Mouse (Mus musculus): ENCODE measurements at regions not wholly inside any gene's neighbourhood (a gene's known extent, or its start where the extent isn't known, plus 50 kb on each side); places are given as distances from the start of the nearest gene placed in this dataset.

DNA sequence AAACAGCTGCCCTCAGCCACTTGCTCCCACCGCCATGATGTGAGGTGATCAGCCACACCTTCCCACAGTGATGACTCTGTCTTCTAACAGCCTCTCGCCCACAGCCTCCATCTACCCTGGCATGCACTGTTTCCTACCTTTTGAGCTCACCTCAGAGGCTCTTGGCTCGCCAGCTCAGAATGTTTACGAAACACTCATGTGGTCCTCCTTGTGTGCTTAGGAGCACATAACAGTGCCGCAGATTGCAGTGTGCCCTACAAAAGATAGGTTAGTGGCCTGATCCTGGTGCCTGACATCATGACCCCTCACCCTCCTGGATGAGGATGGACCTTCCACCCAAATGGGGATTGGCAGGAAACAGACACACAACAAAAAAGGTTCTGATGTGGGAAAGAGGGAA lies 134.3 kb upstream of the Irf2bp2 start:
- no peak overlapping the region for H3K27ac ChIP-seq (replicated peaks; ENCODE audit: low read depth, low read length)
- DNase-seq (ENCODE audit: low spot score) (no peak), ATAC-seq (ENCODE audit: insufficient number of reproducible peaks, low FRiP score, low TSS enrichment, low read depth) (no peak)
- 0 out of 2 replicates have a peak, but pooled peaks cover 2% of the 10 kb centered on the region for H3K4me1 ChIP-seq (ENCODE audit: control insufficient read depth, insufficient read depth, low read length)
- no peaks in the 10 kb centered on the region for H3K9me3 ChIP-seq (ENCODE audit: control insufficient read depth, low read length)
- H3K4me3 ChIP-seq (ENCODE audit: low read depth, low read length) = no peak overlapping the region
- H3K27me3 ChIP-seq (ENCODE audit: control insufficient read depth, insufficient read depth, low read length) = no peaks in the 10 kb centered on the region
- WGBS = 86% methylated on average over 5 of the region's 5 CpGs
- no peaks in the 10 kb centered on the region for H3K36me3 ChIP-seq (ENCODE audit: control insufficient read depth, insufficient read depth, low read length)
- no peak overlapping the region for H3K4me2 ChIP-seq (ENCODE audit: low read depth, severe bottlenecking)
- H3K9ac ChIP-seq (ENCODE audit: low read length) = no peak overlapping the region

DNA sequence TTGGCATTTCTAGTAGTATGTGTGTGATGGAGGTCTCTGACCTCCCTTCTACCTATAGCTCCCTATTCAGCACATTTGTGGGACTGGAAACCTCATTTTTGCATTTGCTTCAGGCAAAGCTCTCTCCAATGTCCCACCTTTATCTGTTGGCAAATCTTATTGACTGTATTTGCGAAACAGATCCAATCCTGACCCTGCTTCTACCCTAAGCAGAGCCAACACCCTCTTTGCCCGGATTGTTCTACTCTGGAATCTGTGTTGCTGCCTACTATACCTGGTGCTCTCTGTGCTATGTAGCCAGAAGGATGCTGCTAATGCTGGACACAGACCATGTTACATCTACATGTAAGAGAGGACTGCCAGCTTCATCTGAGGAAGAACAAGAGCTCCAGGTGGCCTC lies 133.3 kb upstream of the Irf2bp2 start:
- H3K36me3 ChIP-seq (ENCODE audit: control insufficient read depth, insufficient read depth, low read length) = no peaks in the 10 kb centered on the region
- no peaks in the 10 kb centered on the region for H3K9me3 ChIP-seq (ENCODE audit: control insufficient read depth, low read length)
- H3K27me3 ChIP-seq (ENCODE audit: control insufficient read depth, insufficient read depth, low read length) = no peaks in the 10 kb centered on the region
- no peak for DNase-seq (ENCODE audit: low spot score)
- WGBS = 90% methylated on average over 2 of the region's 2 CpGs
- no peak overlapping the region for H3K9ac ChIP-seq (ENCODE audit: low read length)
- no peak overlapping the region for H3K4me2 ChIP-seq (ENCODE audit: low read depth, severe bottlenecking)
- no peak overlapping the region for H3K27ac ChIP-seq (replicated peaks; ENCODE audit: low read depth, low read length)
- no peak overlapping the region for H3K4me3 ChIP-seq (ENCODE audit: low read depth, low read length)
- ATAC-seq (ENCODE audit: insufficient number of reproducible peaks, low FRiP score, low TSS enrichment, low read depth) = no peak
- H3K4me1 ChIP-seq (ENCODE audit: control insufficient read depth, insufficient read depth, low read length) = no peaks in the 10 kb centered on the region

DNA sequence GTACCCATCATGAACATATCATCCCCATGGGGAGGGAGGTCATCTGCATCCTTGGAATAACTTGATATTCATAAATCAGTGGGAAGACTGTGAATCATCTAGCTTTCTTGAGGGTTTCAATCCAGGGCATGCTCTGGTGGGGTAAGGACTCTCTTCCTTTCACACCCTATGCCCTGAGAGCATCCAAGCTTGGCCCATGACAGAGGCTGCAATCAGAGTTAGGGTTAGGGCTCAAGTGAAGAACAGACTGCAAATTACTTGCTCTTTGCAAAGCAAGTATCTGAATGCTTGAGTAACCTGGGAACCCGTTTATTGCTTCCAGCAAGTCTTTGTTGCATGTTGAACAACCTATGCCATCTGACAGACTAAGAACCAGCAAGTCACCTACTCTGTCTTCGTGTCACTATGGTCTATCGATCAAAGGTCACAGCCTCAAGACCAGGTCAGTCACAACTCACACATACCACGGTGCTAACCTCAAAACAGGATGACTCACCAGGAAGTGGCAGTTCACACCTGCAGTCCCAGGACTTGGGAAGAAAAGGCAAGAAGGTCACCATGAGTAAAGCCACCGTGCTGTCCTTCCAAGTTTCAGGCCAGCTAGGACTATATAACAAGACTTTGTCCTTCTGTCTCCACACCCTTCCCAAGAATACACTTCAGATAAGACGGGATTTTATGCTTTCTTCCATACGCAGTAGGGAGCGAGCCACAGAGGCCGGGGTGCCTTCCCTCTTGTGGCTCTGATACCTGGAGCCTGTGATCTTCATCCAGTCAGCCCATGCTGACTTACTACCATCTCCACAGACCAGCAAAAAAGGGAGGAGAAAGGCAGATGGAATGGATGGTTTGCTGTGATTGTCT lies 129.7 kb upstream of the Irf2bp2 start:
- WGBS = 81% methylated on average over 9 of the region's 9 CpGs
- ATAC-seq (ENCODE audit: insufficient number of reproducible peaks, low FRiP score, low TSS enrichment, low read depth) = no peak

DNA sequence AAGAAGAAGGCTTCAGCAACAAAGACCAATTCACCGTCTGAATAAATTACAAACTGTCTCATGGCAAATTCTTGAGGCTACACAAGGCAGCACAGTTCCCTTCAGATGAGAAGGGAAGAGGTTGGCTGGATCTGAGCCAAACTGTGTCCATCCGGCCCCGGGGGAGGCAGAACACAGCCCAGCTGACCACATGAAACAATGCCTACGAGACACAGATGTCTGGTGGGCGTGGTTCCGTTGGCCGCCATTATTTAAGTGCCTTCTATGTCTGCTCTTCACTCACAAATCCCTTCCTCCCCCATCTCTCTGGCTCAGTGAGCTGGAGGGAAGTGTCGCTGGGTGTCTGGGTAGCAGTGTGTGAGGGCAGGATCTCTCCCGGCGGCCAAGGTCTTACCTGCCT lies 127.8 kb upstream of the Irf2bp2 start:
- no peak for DNase-seq (ENCODE audit: low spot score)
- no peak overlapping the region for H3K9ac ChIP-seq (ENCODE audit: low read length)
- no peak for ATAC-seq (ENCODE audit: insufficient number of reproducible peaks, low FRiP score, low TSS enrichment, low read depth)
- no peaks in the 10 kb centered on the region for H3K4me1 ChIP-seq (ENCODE audit: control insufficient read depth, insufficient read depth, low read length)
- H3K4me2 ChIP-seq (ENCODE audit: low read depth, severe bottlenecking) = no peak overlapping the region
- H3K9me3 ChIP-seq (ENCODE audit: control insufficient read depth, low read length) = no peaks in the 10 kb centered on the region
- H3K36me3 ChIP-seq (ENCODE audit: control insufficient read depth, insufficient read depth, low read length) = no peaks in the 10 kb centered on the region
- WGBS = 83% methylated on average over 10 of the region's 10 CpGs
- H3K27ac ChIP-seq (replicated peaks; ENCODE audit: low read depth, low read length) = no peak overlapping the region
- no peak overlapping the region for H3K4me3 ChIP-seq (ENCODE audit: low read depth, low read length)
- no peaks in the 10 kb centered on the region for H3K27me3 ChIP-seq (ENCODE audit: control insufficient read depth, insufficient read depth, low read length)

More for the DNA sequence above, 129.7 kb upstream of the Irf2bp2 start:
- Histone ChIP-seq H3K4me1 (ENCODE audit: control insufficient read depth, insufficient read depth, low read length) (no peaks in the 10 kb centered on the region), H3K4me3 (ENCODE audit: low read depth, low read length) (no peak overlapping the region), H3K27ac (replicated peaks; ENCODE audit: low read depth, low read length) (no peak overlapping the region), H3K27me3 (ENCODE audit: control insufficient read depth, insufficient read depth, low read length) (no peaks in the 10 kb centered on the region), H3K36me3 (ENCODE audit: control insufficient read depth, insufficient read depth, low read length) (no peaks in the 10 kb centered on the region), H3K9ac (ENCODE audit: low read length) (no peak overlapping the region), H3K9me3 (ENCODE audit: control insufficient read depth, low read length) (no peaks in the 10 kb centered on the region), H3K4me2 (ENCODE audit: low read depth, severe bottlenecking) (no peak overlapping the region)
- no peak for DNase-seq (ENCODE audit: low spot score)

DNA sequence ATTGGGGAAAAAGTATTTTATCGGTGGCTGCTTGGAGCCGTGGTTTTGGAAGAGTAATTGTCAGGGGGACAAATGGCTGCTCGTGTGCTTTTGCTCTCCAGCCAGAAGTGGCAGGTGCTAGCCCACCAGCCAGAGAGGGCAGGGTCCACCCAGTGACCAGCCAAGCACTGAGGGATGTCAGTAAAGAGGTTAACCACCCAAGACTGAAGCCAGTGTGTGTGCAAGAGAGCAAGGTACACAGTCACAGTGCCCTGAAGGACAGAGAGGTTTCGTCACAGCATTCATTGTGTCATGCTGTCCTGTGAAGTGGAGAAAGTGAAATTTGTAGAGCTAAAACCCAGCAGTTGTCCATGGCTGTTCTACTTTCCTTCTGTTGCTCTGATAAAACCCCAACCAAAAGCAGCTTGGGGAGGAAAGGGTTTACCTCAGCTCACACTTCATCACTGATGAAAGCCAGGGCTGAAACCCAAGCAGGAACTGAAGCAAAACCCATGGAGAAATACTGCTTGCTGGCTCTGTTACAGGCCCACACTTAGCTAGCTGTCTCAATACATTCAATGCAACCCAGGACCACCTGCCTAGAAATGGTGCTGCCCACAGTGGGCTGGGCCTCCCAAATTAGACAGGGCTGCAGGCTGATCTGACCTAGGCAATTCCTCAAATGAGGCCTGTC lies 126.8 kb upstream of the Irf2bp2 start:
- H3K27ac ChIP-seq (replicated peaks; ENCODE audit: low read depth, low read length) = no peak overlapping the region

DNA sequence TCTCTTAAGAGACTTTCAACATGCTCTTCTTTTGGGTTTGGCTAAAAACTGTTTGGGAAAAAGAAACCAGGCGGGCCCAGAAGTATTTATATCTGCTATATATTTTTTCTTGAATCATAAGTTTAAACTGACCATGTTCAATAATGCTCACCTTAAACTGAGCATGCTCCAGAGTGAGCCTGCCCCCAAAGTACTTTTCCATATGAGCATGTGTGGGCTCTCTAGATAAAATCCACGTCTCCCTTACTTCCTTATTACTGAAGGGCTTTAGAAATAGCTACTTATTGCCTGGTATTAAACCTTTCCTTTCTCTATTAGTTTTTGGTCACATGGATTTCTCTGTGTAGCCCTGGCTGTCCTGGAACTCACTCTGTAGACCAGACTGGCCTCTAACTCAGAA lies 126.0 kb upstream of the Irf2bp2 start:
- H3K27ac ChIP-seq (replicated peaks; ENCODE audit: low read depth, low read length) = no peak overlapping the region
- no peak overlapping the region for H3K4me3 ChIP-seq (ENCODE audit: low read depth, low read length)
- no peaks in the 10 kb centered on the region for H3K27me3 ChIP-seq (ENCODE audit: control insufficient read depth, insufficient read depth, low read length)
- 85% methylated on average over 2 of the region's 2 CpGs for WGBS
- H3K36me3 ChIP-seq (ENCODE audit: control insufficient read depth, insufficient read depth, low read length) = no peaks in the 10 kb centered on the region
- no peak overlapping the region for H3K9ac ChIP-seq (ENCODE audit: low read length)
- ATAC-seq (ENCODE audit: insufficient number of reproducible peaks, low FRiP score, low TSS enrichment, low read depth) (no peak), DNase-seq (ENCODE audit: low spot score) (no peak)
- no peak overlapping the region for H3K4me2 ChIP-seq (ENCODE audit: low read depth, severe bottlenecking)
- H3K9me3 ChIP-seq (ENCODE audit: control insufficient read depth, low read length) = no peaks in the 10 kb centered on the region
- no peaks in the 10 kb centered on the region for H3K4me1 ChIP-seq (ENCODE audit: control insufficient read depth, insufficient read depth, low read length)

More for the DNA sequence above, 126.8 kb upstream of the Irf2bp2 start:
- H3K4me1 ChIP-seq (ENCODE audit: control insufficient read depth, insufficient read depth, low read length) = no peaks in the 10 kb centered on the region
- DNase-seq (ENCODE audit: low spot score) = no peak
- H3K9me3 ChIP-seq (ENCODE audit: control insufficient read depth, low read length) = no peaks in the 10 kb centered on the region
- no peak overlapping the region for H3K9ac ChIP-seq (ENCODE audit: low read length)
- H3K27me3 ChIP-seq (ENCODE audit: control insufficient read depth, insufficient read depth, low read length) = no peaks in the 10 kb centered on the region
- no peak overlapping the region for H3K4me3 ChIP-seq (ENCODE audit: low read depth, low read length)
- 85% methylated on average over 4 of the region's 4 CpGs for WGBS
- no peak for ATAC-seq (ENCODE audit: insufficient number of reproducible peaks, low FRiP score, low TSS enrichment, low read depth)
- H3K36me3 ChIP-seq (ENCODE audit: control insufficient read depth, insufficient read depth, low read length) = no peaks in the 10 kb centered on the region
- H3K4me2 ChIP-seq (ENCODE audit: low read depth, severe bottlenecking) = no peak overlapping the region

DNA sequence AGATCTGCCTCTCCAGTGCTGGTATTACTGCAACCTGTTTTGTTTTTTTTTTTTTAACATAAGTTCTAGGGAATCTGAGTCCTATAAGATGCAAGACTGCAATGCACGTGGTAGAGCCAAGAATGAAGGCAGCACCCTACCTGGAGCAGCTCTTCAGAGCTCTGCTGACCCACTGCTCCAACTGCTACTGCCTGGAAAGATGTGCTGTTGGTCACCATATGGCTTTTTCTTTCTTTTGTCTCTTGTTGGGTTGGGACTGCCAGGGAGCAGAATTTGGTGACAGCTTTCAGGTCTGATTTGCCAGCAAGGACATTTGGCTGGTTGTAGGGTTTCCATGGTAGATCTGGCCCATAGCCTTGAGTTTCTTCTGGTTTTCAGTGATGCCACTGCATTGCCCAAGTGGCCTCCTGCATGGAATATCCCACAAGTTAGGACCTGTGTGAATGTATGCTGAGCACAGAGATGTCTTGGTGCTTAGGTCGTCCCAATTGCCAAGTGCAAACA lies 123.9 kb upstream of the Irf2bp2 start:
- H3K4me3 ChIP-seq (ENCODE audit: low read depth, low read length) = no peak overlapping the region
- WGBS = 84% methylated on average over 2 of the region's 2 CpGs
- no peak for DNase-seq (ENCODE audit: low spot score)
- no peak for ATAC-seq (ENCODE audit: insufficient number of reproducible peaks, low FRiP score, low TSS enrichment, low read depth)
- H3K36me3 ChIP-seq (ENCODE audit: control insufficient read depth, insufficient read depth, low read length) = no peaks in the 10 kb centered on the region
- H3K27me3 ChIP-seq (ENCODE audit: control insufficient read depth, insufficient read depth, low read length) = no peaks in the 10 kb centered on the region
- H3K9ac ChIP-seq (ENCODE audit: low read length) = no peak overlapping the region
- no peak overlapping the region for H3K4me2 ChIP-seq (ENCODE audit: low read depth, severe bottlenecking)
- no peaks in the 10 kb centered on the region for H3K9me3 ChIP-seq (ENCODE audit: control insufficient read depth, low read length)
- H3K4me1 ChIP-seq (ENCODE audit: control insufficient read depth, insufficient read depth, low read length) = no peaks in the 10 kb centered on the region
- H3K27ac ChIP-seq (replicated peaks; ENCODE audit: low read depth, low read length) = no peak overlapping the region

DNA sequence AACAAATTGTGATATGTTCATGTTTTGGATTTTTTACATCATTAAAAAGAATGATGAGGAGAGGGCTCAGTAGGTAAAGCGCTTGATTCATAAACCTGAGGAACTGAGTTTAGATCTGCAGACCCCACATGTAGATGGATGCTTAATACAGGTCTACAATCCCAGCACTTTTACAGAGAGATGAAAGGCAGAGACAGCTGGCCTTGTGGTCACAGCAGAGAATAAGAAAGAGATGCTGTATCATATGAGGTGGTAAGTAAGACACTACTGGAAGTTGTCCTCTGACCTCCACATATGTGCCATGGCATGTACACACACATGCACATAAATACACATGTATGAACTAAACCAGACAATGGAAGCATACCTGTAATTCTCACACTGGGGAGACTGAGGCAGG lies 121.9 kb upstream of the Irf2bp2 start:
- WGBS = 93% methylated on average over 1 of the region's 1 CpGs
- Histone ChIP-seq H3K27me3 (ENCODE audit: control insufficient read depth, insufficient read depth, low read length) (no peaks in the 10 kb centered on the region), H3K9ac (ENCODE audit: low read length) (no peak overlapping the region), H3K4me1 (ENCODE audit: control insufficient read depth, insufficient read depth, low read length) (no peaks in the 10 kb centered on the region), H3K9me3 (ENCODE audit: control insufficient read depth, low read length) (no peaks in the 10 kb centered on the region), H3K4me3 (ENCODE audit: low read depth, low read length) (no peak overlapping the region), H3K36me3 (ENCODE audit: control insufficient read depth, insufficient read depth, low read length) (no peaks in the 10 kb centered on the region), H3K4me2 (ENCODE audit: low read depth, severe bottlenecking) (no peak overlapping the region), H3K27ac (replicated peaks; ENCODE audit: low read depth, low read length) (no peak overlapping the region)
- ATAC-seq (ENCODE audit: insufficient number of reproducible peaks, low FRiP score, low TSS enrichment, low read depth) (no peak), DNase-seq (ENCODE audit: low spot score) (no peak)
